Mouse (Mus musculus): ENCODE results near the gene Stk39.

DNA sequence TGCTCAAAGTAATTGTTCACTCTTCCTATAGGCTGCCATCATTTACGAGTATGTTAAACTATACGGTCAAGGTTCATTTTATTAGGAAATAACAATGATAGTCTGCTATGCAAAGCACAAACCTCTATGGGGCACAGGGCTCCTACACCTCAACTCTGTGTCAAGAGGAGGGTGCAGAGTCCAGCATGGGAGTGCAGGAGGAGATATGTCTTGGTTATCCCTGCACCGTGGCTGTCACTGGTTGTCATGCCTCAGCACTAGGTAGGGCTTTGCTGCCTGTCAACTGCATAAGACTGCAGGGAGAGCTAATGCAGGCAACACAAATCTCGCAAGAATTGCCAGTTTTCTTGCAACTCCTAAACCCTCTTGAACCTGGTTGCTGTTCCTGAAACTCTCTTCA is 108.9 kb downstream of the Stk39 start:
- TF ChIP-seq ZC3H11A (IDR thresholded peaks at IDR 0.05; ENCODE audit: borderline replicate concordance, low read depth, low read length) (no peak), MAFK (IDR thresholded peaks at IDR 0.05; ENCODE audit: insufficient read depth, low read depth, low read length) (no peak), ZNF384 (IDR thresholded peaks at IDR 0.05; ENCODE audit: low read depth, low read length) (no peak), CHD2 (IDR thresholded peaks at IDR 0.05; ENCODE audit: low read depth, low read length) (no peak), HCFC1 (IDR thresholded peaks at IDR 0.05; ENCODE audit: borderline replicate concordance, insufficient read depth, low read length) (no peak)

Measured in ES-E14 (cell line).